Mouse (Mus musculus): ENCODE data around the gene Fam172a. TPM values are rescaled to one million over a fixed set of nuclear protein-coding genes. Genes with fewer than 3 reads are reported as not detected.

Fam172a gene
- polyA plus RNA-seq, 1 experiment, result 6.1 TPM

DNA sequence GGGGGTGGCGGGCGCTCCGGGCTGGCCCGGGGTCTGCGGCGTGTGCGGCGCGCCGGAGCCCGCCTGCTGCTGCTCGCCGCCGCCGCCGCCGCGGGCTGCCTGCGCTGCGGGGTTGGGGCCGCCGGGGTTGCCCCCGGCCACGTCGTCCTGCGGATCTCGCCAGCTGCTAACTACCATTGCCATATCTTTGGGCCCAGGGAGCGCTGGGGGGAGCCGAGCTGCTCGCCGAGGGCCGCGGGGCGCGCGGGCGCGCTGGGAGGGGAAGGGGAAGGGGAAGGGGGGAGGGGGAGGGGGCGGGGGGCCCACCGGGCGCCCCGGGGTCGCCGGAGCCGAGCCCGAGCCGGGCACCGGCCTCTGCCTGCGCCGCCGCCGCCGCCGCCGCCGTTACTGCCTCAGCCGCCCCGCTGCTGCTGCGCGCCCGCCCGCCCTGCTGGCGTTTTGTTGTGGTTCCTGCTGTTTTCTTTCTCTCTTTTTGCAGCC lies 496.6 kb downstream of the Fam172a start:
- WGBS, result 1% methylated on average over 28 of the region's 63 CpGs
- peaks cover 8% of the 10 kb centered on the region; the same call in 1 of the 2 replicates for H3K4me1 ChIP-seq (ENCODE audit: control insufficient read depth, insufficient read depth, insufficient read length, low read length)
- peak overlapping the region; percentile 59 for H3K4me3 ChIP-seq (ENCODE audit: low read depth, low read length)
- peaks cover 58% of the 10 kb centered on the region for H3K27me3 ChIP-seq (ENCODE audit: control insufficient read depth, insufficient read depth, low read length)
- TF ChIP-seq POLR2A (IDR thresholded peaks at IDR 0.05; ENCODE audit: low read depth, low read length) (no peak), CTCF (IDR thresholded peaks at IDR 0.05; ENCODE audit: extremely low read depth, insufficient read length, insufficient replicate concordance, low read depth, low read length) (no peak)
- H3K27ac ChIP-seq (ENCODE audit: insufficient read depth, low read depth, low read length), result no peak overlapping the region
- no peaks in the 10 kb centered on the region for H3K36me3 ChIP-seq (ENCODE audit: control insufficient read depth, insufficient read depth, low read length)

DNA sequence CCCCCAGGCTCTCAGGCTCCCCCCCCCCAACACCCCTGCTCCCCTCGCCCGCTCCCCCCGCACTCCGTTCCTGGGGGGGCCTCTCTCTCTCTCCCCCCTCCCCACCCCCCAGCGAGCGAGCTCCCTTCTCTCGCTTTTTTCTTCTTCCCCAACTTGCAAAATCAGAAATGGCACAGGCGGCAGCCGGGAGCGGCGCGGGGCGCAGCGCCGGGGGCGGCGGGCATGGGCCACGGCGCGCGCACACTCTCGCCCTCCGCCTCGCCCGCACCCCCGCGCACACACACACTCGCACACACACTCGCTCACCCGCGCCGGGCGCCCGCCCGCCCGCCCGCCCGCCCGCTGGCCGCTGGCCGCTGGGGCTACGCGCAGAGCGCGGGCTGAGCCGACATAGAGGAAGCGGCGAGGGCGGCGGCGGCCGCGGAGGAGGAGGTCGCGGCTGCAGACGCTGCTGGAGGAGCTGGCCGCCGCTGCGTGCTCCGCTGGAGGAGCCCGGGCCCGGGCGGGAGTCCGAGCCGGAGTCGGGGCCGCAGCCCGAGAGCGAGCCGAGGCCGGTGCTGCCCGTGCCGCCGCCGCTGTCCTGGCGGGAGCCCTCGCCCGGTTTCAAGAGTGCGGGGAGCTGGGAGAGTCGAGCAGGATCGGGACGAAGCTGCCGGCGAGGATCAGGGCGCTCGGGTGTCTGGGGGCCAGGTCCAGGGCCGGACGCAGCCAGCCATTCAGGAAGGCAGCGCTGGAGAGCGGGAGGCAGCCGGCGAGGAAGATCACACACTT lies 497.2 kb downstream of the Fam172a start:
- H3K4me1 ChIP-seq (ENCODE audit: control insufficient read depth, insufficient read depth, insufficient read length, low read length), result peaks cover 8% of the 10 kb centered on the region; the same call in 1 of the 2 replicates
- TF ChIP-seq CTCF (IDR thresholded peaks at IDR 0.05; ENCODE audit: extremely low read depth, insufficient read length, insufficient replicate concordance, low read depth, low read length) (no peak), POLR2A (IDR thresholded peaks at IDR 0.05; ENCODE audit: low read depth, low read length) (no peak)
- H3K4me3 ChIP-seq (ENCODE audit: low read depth, low read length), result peak overlapping the region; percentile 60
- peaks cover 64% of the 10 kb centered on the region for H3K27me3 ChIP-seq (ENCODE audit: control insufficient read depth, insufficient read depth, low read length)
- no peaks in the 10 kb centered on the region for H3K36me3 ChIP-seq (ENCODE audit: control insufficient read depth, insufficient read depth, low read length)
- H3K27ac ChIP-seq (ENCODE audit: insufficient read depth, low read depth, low read length), result no peak overlapping the region
- under 1% methylated on average over 88 of the region's 92 CpGs for WGBS

DNA sequence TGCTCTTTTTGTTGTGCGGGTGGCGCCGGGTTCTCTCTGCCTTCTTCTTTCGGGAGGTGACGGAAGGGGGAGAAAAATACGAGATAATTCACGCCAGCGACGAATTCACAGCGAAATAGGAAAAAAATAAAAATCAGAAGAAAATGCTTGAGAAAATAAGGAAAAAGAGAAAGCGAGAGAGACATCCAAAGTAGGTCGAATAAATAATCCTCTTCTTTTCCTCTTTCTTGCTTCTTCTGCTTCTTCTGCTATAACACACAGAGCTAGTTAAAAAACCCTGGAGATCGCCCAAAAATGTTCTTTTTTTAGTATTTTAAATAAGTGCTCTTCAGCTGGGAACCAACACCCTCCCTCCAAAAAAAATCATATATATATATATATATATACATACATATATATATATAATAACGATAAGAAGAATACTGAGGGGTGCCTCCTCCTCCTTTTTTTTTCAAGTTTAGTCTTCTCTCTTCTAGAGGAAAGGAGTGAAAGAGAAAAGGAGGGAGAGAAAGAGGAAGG lies 497.9 kb downstream of the Fam172a start, which contains the start of gene Nr2f1:
TSS of gene Nr2f1 (minus strand) at position 116 of the 519 bp plus-strand sequence.
- TF ChIP-seq POLR2A (IDR thresholded peaks at IDR 0.05; ENCODE audit: low read depth, low read length) (no peak), CTCF (IDR thresholded peaks at IDR 0.05; ENCODE audit: extremely low read depth, insufficient read length, insufficient replicate concordance, low read depth, low read length) (no peak)
- H3K4me1 ChIP-seq (ENCODE audit: control insufficient read depth, insufficient read depth, insufficient read length, low read length), result peaks cover 8% of the 10 kb centered on the region; the same call in 1 of the 2 replicates
- H3K4me3 ChIP-seq (ENCODE audit: low read depth, low read length), result peak within 1 kb of the TSS; percentile 60
- H3K27ac ChIP-seq (ENCODE audit: insufficient read depth, low read depth, low read length), result no peak within 1 kb of the TSS
- no peaks in the 10 kb centered on the region for H3K36me3 ChIP-seq (ENCODE audit: control insufficient read depth, insufficient read depth, low read length)
- 4% methylated on average over 14 of the region's 14 CpGs for WGBS
- peaks cover 70% of the 10 kb centered on the region for H3K27me3 ChIP-seq (ENCODE audit: control insufficient read depth, insufficient read depth, low read length)

DNA sequence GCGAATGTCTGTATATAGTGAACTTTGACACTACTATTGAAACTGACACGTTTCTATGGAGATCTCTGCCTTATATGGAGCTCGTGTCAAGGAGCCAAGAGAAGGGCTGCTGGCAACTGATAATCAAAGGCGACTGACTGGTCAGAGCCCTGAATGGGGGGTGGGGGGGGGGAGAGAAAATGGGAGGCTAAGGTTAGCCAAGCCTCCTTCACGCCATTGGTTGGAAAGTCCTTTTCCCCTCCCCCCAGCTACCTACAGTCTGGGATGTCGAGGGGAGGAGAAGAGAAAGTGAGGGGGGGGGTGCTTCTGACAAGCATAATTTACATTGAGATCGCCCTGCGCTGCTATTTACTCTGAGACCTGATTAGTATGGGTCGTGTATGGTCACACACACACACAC lies 498.6 kb downstream of the Fam172a start:
- H3K27ac ChIP-seq (ENCODE audit: insufficient read depth, low read depth, low read length), result no peak overlapping the region
- peak overlapping the region; percentile 20; the same call in 1 of the 2 replicates for H3K4me3 ChIP-seq (ENCODE audit: low read depth, low read length)
- H3K4me1 ChIP-seq (ENCODE audit: control insufficient read depth, insufficient read depth, insufficient read length, low read length), result peaks cover 2% of the 10 kb centered on the region; the same call in 1 of the 2 replicates
- peaks cover 65% of the 10 kb centered on the region for H3K27me3 ChIP-seq (ENCODE audit: control insufficient read depth, insufficient read depth, low read length)
- H3K36me3 ChIP-seq (ENCODE audit: control insufficient read depth, insufficient read depth, low read length), result no peaks in the 10 kb centered on the region
- TF ChIP-seq CTCF (IDR thresholded peaks at IDR 0.05; ENCODE audit: extremely low read depth, insufficient read length, insufficient replicate concordance, low read depth, low read length) (no peak), POLR2A (IDR thresholded peaks at IDR 0.05; ENCODE audit: low read depth, low read length) (no peak)
- WGBS, result 2% methylated on average over 9 of the region's 9 CpGs

DNA sequence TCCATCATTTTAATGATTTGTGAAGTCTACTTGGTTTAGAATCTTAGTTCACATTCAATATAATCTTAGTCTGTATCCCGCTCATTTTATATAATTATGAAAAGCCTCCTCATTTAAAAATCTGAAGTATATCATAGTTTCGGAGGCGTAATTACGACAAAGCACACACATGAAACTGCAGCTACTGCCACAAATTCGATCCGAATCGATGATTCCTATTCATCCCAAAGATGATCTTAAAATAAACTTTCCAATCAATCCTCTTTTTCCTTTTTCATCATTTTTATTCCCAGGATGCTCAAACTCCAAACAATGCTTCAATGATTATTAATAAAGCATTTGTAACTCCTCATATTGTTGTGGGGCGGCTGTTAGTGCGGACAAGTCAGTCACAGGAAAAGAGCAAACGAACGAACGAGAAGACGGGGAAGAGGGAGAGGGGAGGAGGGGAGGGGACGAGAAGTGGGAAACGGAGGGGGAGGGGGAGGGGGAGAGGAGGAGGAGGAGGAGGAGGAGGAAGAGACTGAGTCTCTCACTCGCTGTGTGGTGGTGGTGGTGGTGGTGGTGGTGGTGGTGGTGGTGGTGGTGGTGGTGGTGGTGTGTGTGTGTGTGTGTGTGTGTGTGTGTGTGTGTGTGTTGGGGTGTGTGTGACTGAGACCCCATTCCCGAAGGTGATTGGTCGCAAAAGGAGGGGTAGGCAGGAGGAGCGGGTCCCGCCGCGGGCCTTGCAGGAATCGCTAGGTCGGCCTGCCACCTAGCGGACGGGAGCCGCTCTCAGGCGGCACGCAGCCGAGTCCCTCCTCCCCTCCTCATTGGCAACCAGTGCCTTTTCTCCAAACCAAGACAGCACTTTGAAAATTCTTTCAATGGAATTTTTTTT lies 499.4 kb downstream of the Fam172a start:
- WGBS, result 8% methylated on average over 28 of the region's 30 CpGs
- H3K4me3 ChIP-seq (ENCODE audit: low read depth, low read length), result peak overlapping the region; percentile 37
- TF ChIP-seq CTCF (IDR thresholded peaks at IDR 0.05; ENCODE audit: extremely low read depth, insufficient read length, insufficient replicate concordance, low read depth, low read length) (peak; percentile 71), POLR2A (IDR thresholded peaks at IDR 0.05; ENCODE audit: low read depth, low read length) (no peak)
- peaks cover 59% of the 10 kb centered on the region for H3K27me3 ChIP-seq (ENCODE audit: control insufficient read depth, insufficient read depth, low read length)
- H3K27ac ChIP-seq (ENCODE audit: insufficient read depth, low read depth, low read length), result no peak overlapping the region
- H3K36me3 ChIP-seq (ENCODE audit: control insufficient read depth, insufficient read depth, low read length), result no peaks in the 10 kb centered on the region
- peaks cover 2% of the 10 kb centered on the region; the same call in 1 of the 2 replicates for H3K4me1 ChIP-seq (ENCODE audit: control insufficient read depth, insufficient read depth, insufficient read length, low read length)

DNA sequence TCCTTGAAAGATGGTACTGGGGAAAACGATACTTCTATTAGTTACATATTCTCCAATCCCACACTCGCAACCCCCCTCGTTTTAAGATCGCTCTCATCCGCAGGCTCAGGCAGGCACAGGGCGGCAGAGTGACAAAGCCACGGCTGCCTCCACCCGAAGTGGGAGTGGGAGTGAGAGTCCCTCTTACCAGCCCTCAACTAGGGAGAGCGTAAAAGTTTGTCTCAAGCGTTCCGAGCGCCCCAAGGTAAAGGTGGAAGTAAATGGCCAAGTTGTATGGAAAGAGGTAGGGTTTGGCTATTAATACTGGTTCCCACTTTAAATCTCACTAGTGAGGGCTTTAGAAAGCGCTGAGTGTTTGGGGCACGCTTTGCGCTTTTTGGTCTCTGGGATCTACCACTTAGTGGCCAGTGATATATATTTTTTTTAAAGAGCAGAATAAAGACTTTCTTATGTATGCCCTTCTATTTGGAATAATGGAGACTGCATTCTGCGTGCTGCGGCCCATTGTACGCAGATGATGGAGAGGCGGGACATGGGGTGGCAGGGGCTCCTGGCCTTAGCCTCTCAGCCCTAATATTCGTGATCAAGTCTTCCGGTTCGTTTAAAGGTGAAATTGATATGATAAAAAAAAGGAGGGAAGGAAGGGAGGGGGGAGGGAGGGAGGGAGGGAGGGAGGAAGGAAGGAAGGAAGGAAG lies 500.2 kb downstream of the Fam172a start:
- Histone ChIP-seq H3K27me3 (ENCODE audit: control insufficient read depth, insufficient read depth, low read length) (peaks cover 58% of the 10 kb centered on the region), H3K4me3 (ENCODE audit: low read depth, low read length) (peak overlapping the region; percentile 37), H3K27ac (ENCODE audit: insufficient read depth, low read depth, low read length) (no peak overlapping the region), H3K36me3 (ENCODE audit: control insufficient read depth, insufficient read depth, low read length) (no peaks in the 10 kb centered on the region), H3K4me1 (ENCODE audit: control insufficient read depth, insufficient read depth, insufficient read length, low read length) (peaks cover 2% of the 10 kb centered on the region; the same call in 1 of the 2 replicates)
- TF ChIP-seq POLR2A (IDR thresholded peaks at IDR 0.05; ENCODE audit: low read depth, low read length), result no peak
- no peak for TF ChIP-seq CTCF (IDR thresholded peaks at IDR 0.05; ENCODE audit: extremely low read depth, insufficient read length, insufficient replicate concordance, low read depth, low read length)
- WGBS, result 6% methylated on average over 22 of the region's 22 CpGs

All from small intestine, adult 2 months (tissue).